11 mouse cellular contexts compared by ENCODE assay signal in genomic region chr7:34720882-34721649, GRCm38 (mm10).
DNase-seq lines count a peak whose midpoint lies in the region; ATAC-seq lines count a peak whose summit lies in the region.
"Had no signal": no experiment of that assay in that cellular context is flagged by ENCODE, and none has a peak within 500 bp of the region (broad histone marks: within the 10 kb centered on the region; RNA-seq: fewer than 3 reads in every experiment).

No protein-coding gene starts in this region.

- peak overlapping the region; percentile 50 for H3K27ac ChIP-seq in heart, embryonic 12.5 days (ENCODE audit: poor library complexity, severe bottlenecking)
- H3K27ac ChIP-seq in neural tube, embryonic 11.5 days (ENCODE audit: low read depth, low read length): peak overlapping the region; percentile 56; the same call in 1 of the 2 replicates
- no peak overlapping the region for H3K27ac ChIP-seq in neural tube, embryonic 15.5 days (replicated peaks)
- peak overlapping the region; percentile 48 for H3K27ac ChIP-seq in hindbrain, embryonic 13.5 days
- H3K27ac ChIP-seq in neural tube, embryonic 14.5 days (ENCODE audit: low read depth, low read length): peak overlapping the region; percentile 16; the same call in 1 of the 2 replicates
- H3K27ac ChIP-seq: limb, embryonic 15.5 days had no signal

- peaks cover 30% of the 10 kb centered on the region for H3K4me1 ChIP-seq in heart, embryonic 12.5 days (replicated peaks)
- H3K4me1 ChIP-seq in neural tube, embryonic 11.5 days (ENCODE audit: control insufficient read depth, insufficient read depth, low read length): peaks cover 23% of the 10 kb centered on the region
- H3K4me1 ChIP-seq in neural tube, embryonic 15.5 days: peaks cover 35% of the 10 kb centered on the region
- peaks cover 50% of the 10 kb centered on the region for H3K4me1 ChIP-seq in hindbrain, embryonic 13.5 days (replicated peaks)
- peaks cover 8% of the 10 kb centered on the region; the same call in 1 of the 2 replicates for H3K4me1 ChIP-seq in neural tube, embryonic 14.5 days (ENCODE audit: control insufficient read depth, insufficient read depth, low read length)

- WGBS in heart, embryonic 12.5 days: 43% methylated on average over 5 of the region's 5 CpGs
- 32% methylated on average over 5 of the region's 5 CpGs for WGBS in neural tube, embryonic 11.5 days
- WGBS in neural tube, embryonic 15.5 days: 42% methylated on average over 5 of the region's 5 CpGs
- WGBS in hindbrain, embryonic 13.5 days: 16% methylated on average over 5 of the region's 5 CpGs
- WGBS in neural tube, embryonic 14.5 days: 26% methylated on average over 5 of the region's 5 CpGs

- peak; percentile 46; the same call in 1 of the 2 replicates for ATAC-seq in heart, embryonic 12.5 days (ENCODE audit: insufficient number of reproducible peaks, low FRiP score)
- ATAC-seq in neural tube, embryonic 11.5 days (ENCODE audit: insufficient read depth, low FRiP score, low TSS enrichment): no peak
- ATAC-seq in neural tube, embryonic 15.5 days (ENCODE audit: low FRiP score): no peak
- no peak; the same call in 1 of the 2 replicates for ATAC-seq in hindbrain, embryonic 13.5 days (ENCODE audit: low FRiP score)
- ATAC-seq in neural tube, embryonic 14.5 days (ENCODE audit: low read depth): no peak
- ATAC-seq in monocyte, adult 5-6 weeks (replicated peaks; ENCODE audit: insufficient number of reproducible peaks, low FRiP score, low TSS enrichment, poor library complexity, severe bottlenecking): no peak

- H3K9me3 ChIP-seq in heart, embryonic 12.5 days (replicated peaks): no peaks in the 10 kb centered on the region
- no peaks in the 10 kb centered on the region for H3K9me3 ChIP-seq in neural tube, embryonic 11.5 days (ENCODE audit: control insufficient read depth, low read length)
- H3K9me3 ChIP-seq in neural tube, embryonic 15.5 days (replicated peaks): no peaks in the 10 kb centered on the region
- no peaks in the 10 kb centered on the region for H3K9me3 ChIP-seq in hindbrain, embryonic 13.5 days
- H3K9me3 ChIP-seq in neural tube, embryonic 14.5 days (ENCODE audit: control insufficient read depth, low read length): no peaks in the 10 kb centered on the region
- H3K9me3 ChIP-seq: limb, embryonic 15.5 days had no signal

- H3K36me3 ChIP-seq in heart, embryonic 12.5 days: no peaks in the 10 kb centered on the region
- H3K36me3 ChIP-seq in neural tube, embryonic 11.5 days (ENCODE audit: control insufficient read depth, insufficient read depth, low read length): no peaks in the 10 kb centered on the region
- H3K36me3 ChIP-seq in neural tube, embryonic 15.5 days: no peaks in the 10 kb centered on the region
- no peaks in the 10 kb centered on the region for H3K36me3 ChIP-seq in hindbrain, embryonic 13.5 days
- no peaks in the 10 kb centered on the region for H3K36me3 ChIP-seq in neural tube, embryonic 14.5 days (ENCODE audit: control insufficient read depth, insufficient read depth, low read length)
- H3K36me3 ChIP-seq: limb, embryonic 15.5 days had no signal

- peaks cover 9% of the 10 kb centered on the region; the same call in 1 of the 2 replicates for H3K27me3 ChIP-seq in heart, embryonic 12.5 days (replicated peaks)
- H3K27me3 ChIP-seq in neural tube, embryonic 11.5 days (ENCODE audit: control insufficient read depth, insufficient read depth, low read length): no peaks in the 10 kb centered on the region
- H3K27me3 ChIP-seq in neural tube, embryonic 15.5 days (replicated peaks): no peaks in the 10 kb centered on the region
- H3K27me3 ChIP-seq in hindbrain, embryonic 13.5 days: 0 out of 2 replicates have a peak, but pooled peaks cover 2% of the 10 kb centered on the region
- H3K27me3 ChIP-seq in neural tube, embryonic 14.5 days (ENCODE audit: control insufficient read depth, insufficient read depth, low read length): no peaks in the 10 kb centered on the region

- H3K4me3 ChIP-seq in heart, embryonic 12.5 days: no peak overlapping the region
- no peak overlapping the region for H3K4me3 ChIP-seq in neural tube, embryonic 11.5 days (ENCODE audit: low read depth, low read length)
- H3K4me3 ChIP-seq in neural tube, embryonic 15.5 days (replicated peaks): no peak overlapping the region
- no peak overlapping the region for H3K4me3 ChIP-seq in hindbrain, embryonic 13.5 days
- no peak overlapping the region for H3K4me3 ChIP-seq in neural tube, embryonic 14.5 days (ENCODE audit: low read depth, low read length)
- H3K4me3 ChIP-seq: limb, embryonic 15.5 days had no signal

- no peak overlapping the region; the same call in 1 of the 2 replicates for H3K4me2 ChIP-seq in heart, embryonic 12.5 days
- no peak overlapping the region for H3K4me2 ChIP-seq in neural tube, embryonic 11.5 days (ENCODE audit: low read depth)
- no peak overlapping the region for H3K4me2 ChIP-seq in neural tube, embryonic 15.5 days
- H3K4me2 ChIP-seq in hindbrain, embryonic 13.5 days: no peak overlapping the region
- H3K4me2 ChIP-seq in neural tube, embryonic 14.5 days (ENCODE audit: low read depth, low read length): no peak overlapping the region
- H3K4me2 ChIP-seq: limb, embryonic 15.5 days had no signal

- no peak for DNase-seq in heart, adult 18-20 months
- DNase-seq in neural tube, embryonic 11.5 days (ENCODE audit: low spot score): no peak
- DNase-seq in thymus, adult 18-20 months: no peak
- DNase-seq: adrenal gland, adult 8-10 months; thymus, adult 2 months had no signal

- no peak overlapping the region for H3K9ac ChIP-seq in heart, embryonic 12.5 days
- H3K9ac ChIP-seq in neural tube, embryonic 11.5 days (ENCODE audit: low read length): no peak overlapping the region
- H3K9ac ChIP-seq in neural tube, embryonic 15.5 days (replicated peaks): no peak overlapping the region; the same call in 1 of the 2 replicates
- H3K9ac ChIP-seq in hindbrain, embryonic 13.5 days: peak overlapping the region; percentile 46
- H3K9ac ChIP-seq in neural tube, embryonic 14.5 days (replicated peaks; ENCODE audit: low read depth, low read length): peak overlapping the region; percentile 32; the same call in 1 of the 2 replicates
- H3K9ac ChIP-seq: limb, embryonic 15.5 days had no signal

Comparison
In these comparisons a context has a peak if more than half of its experiments do, and no peak if none do; other contexts are left out.
1. H3K9ac ChIP-seq: peak in hindbrain, embryonic 13.5 days (single experiment) and neural tube, embryonic 14.5 days (single experiment); none in heart, embryonic 12.5 days (single experiment), neural tube, embryonic 11.5 days (single experiment) and neural tube, embryonic 15.5 days (single experiment).